Mouse (Mus musculus) gastrocnemius, postnatal 36 days (tissue): ENCODE measurements around the gene Csn3. TPM values are rescaled to one million over a fixed set of nuclear protein-coding genes. Genes with fewer than 3 reads are reported as not detected.

Source experiments
- DNase-seq, 2 experiments: peaks; one replicate each; pipeline ENCODE4 v3.0.0; 2022
- intact Hi-C: fragments of 180-260 bp; cut with DNase I; formaldehyde crosslinking; loops from one replicate; pipeline ENCODE4 v1.15.1; 2025
- long read RNA-seq, 2 experiments: library from polyadenylated mRNA; stranded (forward); transcript quantifications; one replicate each; pipeline ENCODE4 v2.0.0; 2021
- total RNA-seq, 2 experiments: library from RNA; stranded (reverse); gene quantifications; 2 replicates each; pipeline ENCODE4 v1.2.3; 2021

The Csn3 gene
- not detected for total RNA-seq
- long read RNA-seq, experiment 1, result 0 reads
- long read RNA-seq, experiment 2, result 0 reads

DNA sequence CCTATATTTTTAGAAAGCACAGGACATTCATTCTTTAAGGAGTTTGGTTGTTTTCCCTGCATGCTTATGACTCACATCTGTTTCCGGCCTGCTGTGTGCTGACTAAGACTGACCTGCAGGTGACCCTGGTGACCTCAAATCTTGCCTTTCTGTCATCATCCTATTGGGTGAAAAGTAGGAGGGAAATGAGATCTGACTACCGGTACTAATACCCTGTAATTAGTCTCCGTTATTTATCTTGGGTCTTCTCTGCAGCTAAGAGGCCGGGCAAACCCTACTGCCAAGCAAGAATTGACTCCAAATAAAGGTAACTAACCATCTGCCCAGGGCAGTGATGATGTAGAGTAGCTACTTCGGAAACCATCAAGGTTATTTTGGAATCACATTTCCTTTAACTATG lies at the start of gene Csn3:
TSS of gene Csn3 (plus strand) at position 208 of the 400 bp plus-strand sequence.
- no peak for DNase-seq

DNA sequence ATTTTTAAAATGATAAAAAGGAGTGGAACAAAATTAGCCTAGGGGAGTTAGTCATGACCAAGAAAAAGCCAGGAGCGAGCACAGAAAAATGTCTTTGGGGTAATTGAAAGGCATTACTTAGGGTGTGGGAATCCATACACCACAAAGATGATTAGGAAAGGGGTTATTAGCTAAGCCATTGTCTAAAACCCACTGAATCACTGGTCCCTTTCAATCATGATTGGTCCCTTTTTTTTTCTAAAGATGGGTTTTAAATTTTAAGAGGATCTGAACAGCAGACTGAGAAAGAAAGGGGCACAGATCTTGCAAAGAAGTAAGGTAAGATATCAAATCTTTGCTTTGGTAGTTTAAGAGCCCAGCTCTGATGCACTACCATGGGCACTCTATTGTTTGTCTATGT lies 40.6 kb upstream of the Csn3 start, which contains the start of gene Odam:
TSS of gene Odam (plus strand) at position 301 of the 400 bp plus-strand sequence.
- DNase-seq, result no peak
- intact Hi-C loops, result no loop called here

More for the DNA sequence above, at the start of gene Csn3:
- intact Hi-C loops, result no loop called here

DNA sequence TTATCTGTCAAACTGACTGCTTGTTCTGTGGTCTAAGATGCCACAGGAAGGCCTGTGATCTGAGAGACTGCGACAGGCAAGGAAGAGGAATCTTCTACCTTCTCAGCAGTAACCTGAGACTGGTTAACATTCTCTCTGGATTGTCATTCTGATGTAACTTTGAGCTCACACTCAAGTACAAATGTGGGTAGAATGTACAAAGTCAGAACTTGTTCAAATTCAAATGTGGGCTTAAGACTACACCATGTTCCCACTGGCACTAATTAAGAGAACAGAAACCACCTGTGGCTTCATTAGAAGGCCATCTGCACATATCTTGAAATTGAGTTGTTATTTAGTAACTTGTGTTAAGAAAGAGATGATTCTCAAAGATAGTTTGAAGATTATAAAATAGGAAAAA lies 6.2 kb downstream of the Csn3 start:
- intact Hi-C loops, result no loop called here

GRCm38 (mm10) chr5:87940752-87941151 lies 15.4 kb downstream of the Csn3 start:
- intact Hi-C loops, result no loop called here
- no peak for DNase-seq

More for the DNA sequence above, 6.2 kb downstream of the Csn3 start:
- DNase-seq, result no peak

DNA sequence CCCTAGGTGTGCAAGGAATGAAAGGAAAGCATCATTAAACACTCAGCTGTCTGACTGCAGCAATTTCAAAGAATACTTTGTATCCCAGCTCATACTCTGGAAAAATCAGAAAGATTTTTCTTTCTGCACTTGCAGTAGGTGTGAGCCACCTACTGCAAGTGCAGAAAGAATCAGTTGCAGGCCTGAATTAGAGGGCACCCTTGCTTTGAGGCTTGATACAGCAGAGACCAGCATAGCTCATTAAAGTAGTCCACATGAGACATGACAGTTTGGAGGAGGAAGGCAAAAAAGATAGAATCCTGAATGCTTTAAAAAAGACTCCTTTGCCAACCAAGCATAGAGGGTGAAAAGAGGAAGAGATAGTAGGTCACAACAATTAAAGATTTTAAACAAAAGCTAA lies 17.1 kb downstream of the Csn3 start:
- DNase-seq, result no peak
- intact Hi-C loops, result no loop called here

- intact Hi-C loops, result no loop called here
- no peak for DNase-seq
These were observed 26.5 kb downstream of the Csn3 start for GRCm38 (mm10) chr5:87951836-87952235.

DNA sequence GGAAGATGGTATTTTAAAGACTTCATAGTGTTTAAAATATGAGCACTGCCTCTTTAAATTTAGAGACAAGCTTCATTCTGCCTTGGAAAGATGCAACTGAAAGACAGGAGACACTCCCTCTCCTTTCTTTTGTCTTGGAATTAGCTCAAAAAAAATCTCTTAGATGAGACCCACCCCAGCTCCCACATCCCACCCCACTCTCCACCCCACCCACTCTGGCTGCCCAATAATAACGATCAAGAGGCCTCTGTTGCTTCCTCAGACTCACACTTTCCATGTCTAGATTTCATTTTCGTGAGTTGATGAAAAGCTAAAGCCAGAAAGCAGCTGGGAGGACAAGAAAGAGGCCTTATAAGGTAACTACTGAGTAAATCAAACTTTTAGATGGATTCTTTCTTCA lies 43.8 kb downstream of the Csn3 start, which contains the start of the genes 2310003L06Rik and Gm28434:
TSS of gene 2310003L06Rik (plus strand) at position 259 of the 400 bp plus-strand sequence.
TSS of gene Gm28434 (plus strand) at position 317 of the 400 bp plus-strand sequence.
- no peak for DNase-seq
- intact Hi-C loops, result no loop called here

GRCm38 (mm10) chr5:87979139-87979538 lies 53.8 kb downstream of the Csn3 start, which contains the start of gene Cabs1:
Gene Cabs1, plus strand, starts transcription at chr5:87979439.
- intact Hi-C loops, result no loop called here
- DNase-seq, result no peak

Other genes starting within 250 kb of the Csn3 start
- gene Csn2, start 225.9 kb upstream of the Csn3 start, total RNA-seq, result not detected
- not detected for gene Csn1s2a, start 151.0 kb upstream of the Csn3 start, total RNA-seq
- not detected for gene Csn1s2b, start 117.5 kb upstream of the Csn3 start, total RNA-seq
- not detected for gene Prr27, start 99.9 kb upstream of the Csn3 start, total RNA-seq
- gene Odam, start 40.5 kb upstream of the Csn3 start, total RNA-seq, result not detected
- not detected for gene 2310003L06Rik, start 43.9 kb downstream of the Csn3 start, total RNA-seq
- not detected for gene Gm28434, start 43.9 kb downstream of the Csn3 start, total RNA-seq
- gene Cabs1, start 53.9 kb downstream of the Csn3 start, total RNA-seq, result not detected
- gene Smr3a, start 77.0 kb downstream of the Csn3 start, total RNA-seq, result not detected
- gene Smr2, start 161.0 kb downstream of the Csn3 start, total RNA-seq, result not detected
- not detected for gene Gm11116, start 186.0 kb downstream of the Csn3 start, total RNA-seq
- not detected for gene Gm11115, start 228.5 kb downstream of the Csn3 start, total RNA-seq